Mouse (Mus musculus): ENCODE measurements around the gene Fcgr3.

GRCm38 (mm10) chr1:171006905-171007304 lies 57.8 kb downstream of the Fcgr3 start:
- TF ChIP-seq EP300 (IDR thresholded peaks at IDR 0.05) (no peak), CTCF (IDR thresholded peaks at IDR 0.05) (peak; percentile 43)
